Mouse (Mus musculus): ENCODE measurements around the gene Zbtb6. TPM values are rescaled to one million over a fixed set of nuclear protein-coding genes. Genes with fewer than 3 reads are reported as not detected.

The Zbtb6 gene
- polyA plus RNA-seq, 1 experiment from 2014 or later: 3.8 TPM

GRCm38 (mm10) chr2:37421903-37422302 is 21.1 kb downstream of the Zbtb6 start:
- 4% methylated on average over 3 of the region's 3 CpGs for WGBS
- Histone ChIP-seq H3K36me3 (ENCODE audit: control insufficient read depth, insufficient read depth, low read length) (peaks cover 5% of the 10 kb centered on the region; the same call in 1 of the 2 replicates), H3K4me1 (replicated peaks; ENCODE audit: control insufficient read depth, insufficient read depth, low read length) (peaks cover 8% of the 10 kb centered on the region; the same call in 1 of the 2 replicates), H3K4me2 (ENCODE audit: low read length) (peak overlapping the region; percentile 87), H3K4me3 (ENCODE audit: low read depth, low read length) (peak overlapping the region; percentile 70), H3K27me3 (replicated peaks; ENCODE audit: control insufficient read depth, insufficient read depth, low read length) (no peaks in the 10 kb centered on the region), H3K27ac (ENCODE audit: low read depth) (peak overlapping the region; percentile 94), H3K9ac (ENCODE audit: low read length) (peak overlapping the region; percentile 97), H3K9me3 (ENCODE audit: control insufficient read depth, low read length) (no peaks in the 10 kb centered on the region)
- ATAC-seq (replicated peaks; ENCODE audit: low FRiP score, low TSS enrichment, low read depth) (no peak), DNase-seq (ENCODE audit: low spot score) (no peak)

DNA sequence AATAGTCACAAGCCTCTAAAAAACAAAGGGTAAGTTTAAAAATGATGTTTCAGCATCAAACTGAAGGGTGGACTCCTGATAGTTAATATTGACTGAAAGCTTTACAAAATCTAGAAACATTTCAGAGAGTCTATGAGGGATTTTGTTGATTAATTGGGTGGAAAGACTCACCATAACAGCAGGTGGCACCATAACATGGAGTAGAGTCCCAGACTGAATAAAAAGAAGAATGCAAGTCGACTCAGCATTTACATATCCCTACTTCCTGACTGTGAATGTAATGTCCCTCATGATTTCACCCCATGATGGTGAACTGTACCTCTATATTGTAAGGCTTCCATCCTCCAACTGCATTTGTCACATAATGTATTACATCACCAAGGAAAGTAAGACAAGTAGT is 47.4 kb downstream of the Zbtb6 start:
- ATAC-seq (replicated peaks; ENCODE audit: low FRiP score, low TSS enrichment, low read depth) (no peak), DNase-seq (ENCODE audit: low spot score) (no peak)
- H3K4me2 ChIP-seq (ENCODE audit: low read length): no peak overlapping the region
- H3K36me3 ChIP-seq (ENCODE audit: control insufficient read depth, insufficient read depth, low read length): peaks cover 55% of the 10 kb centered on the region
- no peaks in the 10 kb centered on the region for H3K9me3 ChIP-seq (ENCODE audit: control insufficient read depth, low read length)
- H3K27ac ChIP-seq (ENCODE audit: low read depth): no peak overlapping the region
- WGBS: 67% methylated on average over 1 of the region's 1 CpGs
- H3K9ac ChIP-seq (ENCODE audit: low read length): no peak overlapping the region
- no peak overlapping the region for H3K4me3 ChIP-seq (ENCODE audit: low read depth, low read length)
- H3K4me1 ChIP-seq (replicated peaks; ENCODE audit: control insufficient read depth, insufficient read depth, low read length): no peaks in the 10 kb centered on the region
- no peaks in the 10 kb centered on the region for H3K27me3 ChIP-seq (replicated peaks; ENCODE audit: control insufficient read depth, insufficient read depth, low read length)

DNA sequence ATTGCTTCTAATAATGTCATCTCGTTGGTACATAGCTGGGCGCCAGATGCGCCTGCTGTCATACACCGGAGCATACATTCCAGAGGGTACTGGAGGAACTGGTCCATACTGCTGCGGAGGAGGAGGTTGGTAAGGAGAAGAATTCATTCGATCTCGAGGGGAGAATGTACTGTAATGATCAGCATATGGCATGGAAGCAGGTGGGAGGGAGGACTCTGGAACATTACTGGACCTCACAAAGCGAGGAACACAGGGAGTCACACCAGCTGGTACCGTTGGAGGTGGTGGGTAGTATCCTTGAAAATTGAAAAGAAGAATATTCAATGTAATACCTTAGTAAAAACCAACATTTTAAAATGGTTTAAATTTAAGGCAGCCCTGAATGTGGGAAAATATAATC is 60.0 kb downstream of the Zbtb6 start:
- H3K9me3 ChIP-seq (ENCODE audit: control insufficient read depth, low read length): no peaks in the 10 kb centered on the region
- no peak overlapping the region for H3K9ac ChIP-seq (ENCODE audit: low read length)
- 96% methylated on average over 9 of the region's 9 CpGs for WGBS
- no peaks in the 10 kb centered on the region for H3K27me3 ChIP-seq (replicated peaks; ENCODE audit: control insufficient read depth, insufficient read depth, low read length)
- no peak overlapping the region for H3K27ac ChIP-seq (ENCODE audit: low read depth)
- DNase-seq (ENCODE audit: low spot score) (no peak), ATAC-seq (replicated peaks; ENCODE audit: low FRiP score, low TSS enrichment, low read depth) (no peak)
- no peaks in the 10 kb centered on the region for H3K4me1 ChIP-seq (replicated peaks; ENCODE audit: control insufficient read depth, insufficient read depth, low read length)
- no peak overlapping the region for H3K4me3 ChIP-seq (ENCODE audit: low read depth, low read length)
- peaks cover 64% of the 10 kb centered on the region for H3K36me3 ChIP-seq (ENCODE audit: control insufficient read depth, insufficient read depth, low read length)
- H3K4me2 ChIP-seq (ENCODE audit: low read length): no peak overlapping the region

DNA sequence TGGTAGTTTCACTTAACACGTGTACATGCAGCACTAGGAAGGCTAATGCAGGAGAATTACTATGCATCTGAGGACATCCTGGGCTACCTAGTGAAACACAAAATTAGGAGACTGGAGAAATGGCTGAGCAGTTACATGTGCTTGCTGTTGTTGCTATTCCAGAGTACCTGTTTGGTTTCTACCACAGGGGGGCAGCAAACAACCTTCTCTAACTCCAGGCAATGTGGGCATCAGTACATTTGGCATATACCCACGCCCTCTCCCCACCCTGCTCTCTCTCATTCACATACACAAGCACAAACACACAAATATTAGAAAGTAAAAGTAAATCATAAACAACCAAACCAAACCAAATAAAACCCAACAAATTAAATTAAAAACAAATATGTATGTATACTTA is 62.8 kb downstream of the Zbtb6 start:
- no peak for ATAC-seq (replicated peaks; ENCODE audit: low FRiP score, low TSS enrichment, low read depth)
- WGBS: 58% methylated on average over 2 of the region's 2 CpGs

DNA sequence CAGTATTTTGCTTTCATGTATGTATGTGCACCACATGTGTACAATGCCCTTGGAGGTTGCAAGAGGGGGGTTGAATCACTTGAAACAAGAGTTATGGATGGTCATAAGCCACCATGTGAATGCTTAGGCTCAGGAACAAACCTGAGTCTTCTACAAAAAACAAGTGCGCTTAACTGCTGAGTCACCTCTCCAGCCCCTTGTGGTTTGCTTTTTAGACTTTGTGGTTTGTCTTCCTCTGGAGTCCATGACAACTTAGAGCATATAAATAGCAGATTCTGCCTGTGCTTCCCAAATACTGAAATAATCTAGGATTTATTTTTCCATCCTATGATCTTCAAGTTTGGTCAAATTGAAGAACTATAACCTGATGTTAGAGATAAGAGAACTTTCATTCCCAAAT is 67.0 kb downstream of the Zbtb6 start:
- no peak overlapping the region for H3K4me3 ChIP-seq (ENCODE audit: low read depth, low read length)
- no peaks in the 10 kb centered on the region for H3K27me3 ChIP-seq (replicated peaks; ENCODE audit: control insufficient read depth, insufficient read depth, low read length)
- no peak for DNase-seq (ENCODE audit: low spot score)
- WGBS: 86% methylated on average over 1 of the region's 1 CpGs
- ATAC-seq (replicated peaks; ENCODE audit: low FRiP score, low TSS enrichment, low read depth): no peak
- no peaks in the 10 kb centered on the region for H3K4me1 ChIP-seq (replicated peaks; ENCODE audit: control insufficient read depth, insufficient read depth, low read length)
- H3K9me3 ChIP-seq (ENCODE audit: control insufficient read depth, low read length): no peaks in the 10 kb centered on the region
- H3K9ac ChIP-seq (ENCODE audit: low read length): no peak overlapping the region
- no peak overlapping the region for H3K4me2 ChIP-seq (ENCODE audit: low read length)
- H3K36me3 ChIP-seq (ENCODE audit: control insufficient read depth, insufficient read depth, low read length): peaks cover 74% of the 10 kb centered on the region
- no peak overlapping the region for H3K27ac ChIP-seq (ENCODE audit: low read depth)

More for the DNA sequence above, 62.8 kb downstream of the Zbtb6 start:
- Histone ChIP-seq H3K4me1 (replicated peaks; ENCODE audit: control insufficient read depth, insufficient read depth, low read length) (no peaks in the 10 kb centered on the region), H3K36me3 (ENCODE audit: control insufficient read depth, insufficient read depth, low read length) (peaks cover 77% of the 10 kb centered on the region), H3K4me3 (ENCODE audit: low read depth, low read length) (no peak overlapping the region), H3K27me3 (replicated peaks; ENCODE audit: control insufficient read depth, insufficient read depth, low read length) (no peaks in the 10 kb centered on the region), H3K9ac (ENCODE audit: low read length) (no peak overlapping the region), H3K27ac (ENCODE audit: low read depth) (no peak overlapping the region), H3K4me2 (ENCODE audit: low read length) (no peak overlapping the region), H3K9me3 (ENCODE audit: control insufficient read depth, low read length) (no peaks in the 10 kb centered on the region)
- DNase-seq (ENCODE audit: low spot score): peak; percentile 72

Other genes starting within 250 kb of the Zbtb6 start
- not detected in 2 replicates for gene Olfr366, start 231.6 kb downstream of the Zbtb6 start, polyA plus RNA-seq (2014; fragmentation: Nextera tagmentation; extraction: Ambion mirVana)
- not detected in 2 replicates for gene Olfr368, start 116.7 kb downstream of the Zbtb6 start, polyA plus RNA-seq (2014; fragmentation: Nextera tagmentation; extraction: Ambion mirVana)
- gene Pdcl, start 83.8 kb downstream of the Zbtb6 start, polyA plus RNA-seq (2014; fragmentation: Nextera tagmentation; extraction: Ambion mirVana): 39.5 and 44.2 TPM in 2 replicates
- 16.4 and 19.1 TPM in 2 replicates for gene Rc3h2, start 20.3 kb downstream of the Zbtb6 start, polyA plus RNA-seq (2014; fragmentation: Nextera tagmentation; extraction: Ambion mirVana)
- 7.0 and 9.8 TPM in 2 replicates for gene Zbtb26, start within 50 bp of the Zbtb6 start, polyA plus RNA-seq (2014; fragmentation: Nextera tagmentation; extraction: Ambion mirVana)
- 42.5 and 44.6 TPM in 2 replicates for gene Rabgap1, start 108 bp upstream of the Zbtb6 start, polyA plus RNA-seq (2014; fragmentation: Nextera tagmentation; extraction: Ambion mirVana)
- gene Gpr21, start 73.2 kb upstream of the Zbtb6 start, polyA plus RNA-seq (2014; fragmentation: Nextera tagmentation; extraction: Ambion mirVana): 2.2 and 2.6 TPM in 2 replicates